Mouse (Mus musculus) G1E (cell line): ENCODE data around the gene Plcxd2. TPM values are rescaled to one million over a fixed set of nuclear protein-coding genes. Genes with fewer than 3 reads are reported as not detected.

Experiments
- ATAC-seq: 2 replicates; pipeline ENCODE4 v1.8.0; 2016; ENCODE audit warnings: mild to moderate bottlenecking; ENCODE audit not compliant: insufficient number of reproducible peaks, poor library complexity, low FRiP score, severe bottlenecking; ENCODE audit errors: extremely low read depth
- DNase-seq: peaks from one replicate; pipeline ENCODE4 v3.0.0; 2012; ENCODE audit warnings: low spot score
- H3K27me3 ChIP-seq: 2 replicates; pipeline ENCODE4 v1.6.1; 2012; ENCODE audit warnings: mild to moderate bottlenecking, low read length, inconsistent platforms; ENCODE audit not compliant: insufficient read depth
- H3K36me3 ChIP-seq: replicated peaks from 2 replicates; pipeline ENCODE3; 2012; ENCODE audit warnings: mild to moderate bottlenecking, inconsistent platforms
- H3K4me1 ChIP-seq: 2 replicates; pipeline ENCODE4 v1.6.1; 2012; ENCODE audit warnings: low read depth, low read length, inconsistent platforms, mixed read lengths; ENCODE audit not compliant: insufficient read depth
- H3K4me3 ChIP-seq: 2 replicates; pipeline ENCODE4 v1.5.1; 2012; ENCODE audit warnings: low read depth, mild to moderate bottlenecking, inconsistent platforms, low read length, moderate library complexity, mixed read lengths
- H3K9me3 ChIP-seq: replicated peaks from 2 replicates; pipeline ENCODE4 v1.6.1; 2012; ENCODE audit warnings: inconsistent platforms
- CTCF ChIP-seq: IDR thresholded peaks from 2 replicates; pipeline ENCODE4 v1.5.1; 2012; ENCODE audit warnings: low read depth, low read length, inconsistent platforms, mixed read lengths
- GATA1 ChIP-seq: IDR thresholded peaks from 2 replicates; pipeline ENCODE4 v1.6.1; 2012; ENCODE audit warnings: borderline replicate concordance, low read length, inconsistent platforms, mixed read lengths
- GATA2 ChIP-seq: IDR thresholded peaks from 2 replicates; pipeline ENCODE4 v1.6.1; 2012; ENCODE audit warnings: low read depth, low read length, inconsistent platforms, borderline replicate concordance
- POLR2AphosphoS5 ChIP-seq: IDR thresholded peaks from 2 replicates; pipeline ENCODE4 v1.6.1; 2012; ENCODE audit warnings: low read depth, low read length, inconsistent platforms; ENCODE audit not compliant: insufficient replicate concordance
- TAL1 ChIP-seq: conservative IDR thresholded peaks from 2 replicates; pipeline ENCODE4 v1.6.1; 2012; ENCODE audit warnings: low read depth, low read length, inconsistent platforms, mixed read lengths
- polyA plus RNA-seq: library from polyadenylated mRNA; stranded (reverse); fragments of >175 nt; gene quantifications from 2 replicates; pipeline ENCODE4 v1.2.3, GENCODE M21; 2012
- total RNA-seq, 2 experiments: library from RNA; stranded (forward) in 1 of 2; stranded (reverse) in 1 of 2; fragments of 200-1000 nt in 1 of 2; fragments of >200 nt in 1 of 2; fragmentation: Nextera tagmentation in 1 of 2; gene quantifications; 2 replicates each; pipeline ENCODE4 v1.2.3; 2014 to 2017

The Plcxd2 gene
- total and polyA plus RNA-seq, 3 experiments: 0.11 TPM; not detected in 2

DNA sequence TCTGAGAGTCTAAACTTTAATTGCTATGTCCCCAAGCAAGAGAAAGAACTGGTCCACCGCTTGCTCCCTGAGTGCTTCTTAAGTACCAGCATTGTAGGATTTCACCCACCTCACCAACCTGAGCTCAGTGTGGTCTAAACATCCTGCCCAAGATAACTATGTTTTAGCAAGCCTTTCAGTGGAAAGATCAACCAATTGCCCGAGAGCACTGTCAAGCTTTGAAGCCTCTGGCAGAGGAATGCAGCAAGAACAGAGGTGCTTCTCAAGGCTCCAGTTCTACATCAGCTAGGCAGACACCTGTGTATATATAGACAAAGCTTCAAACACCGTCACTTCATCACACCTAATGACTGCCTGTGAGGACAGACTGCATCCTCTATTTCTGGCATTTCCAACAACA lies 1.3 kb downstream of the Plcxd2 start:
- H3K4me3 ChIP-seq: no peak overlapping the region
- no peaks in the 10 kb centered on the region for H3K4me1 ChIP-seq
- no peaks in the 10 kb centered on the region for H3K27me3 ChIP-seq
- ATAC-seq (no peak), DNase-seq (no peak)
- no peak for TF ChIP-seq POLR2AphosphoS5
- TF ChIP-seq CTCF: no peak
- no peak for TF ChIP-seq GATA2
- TF ChIP-seq TAL1: no peak
- no peak for TF ChIP-seq GATA1
- H3K9me3 ChIP-seq: peaks cover 33% of the 10 kb centered on the region
- no peaks in the 10 kb centered on the region for H3K36me3 ChIP-seq

DNA sequence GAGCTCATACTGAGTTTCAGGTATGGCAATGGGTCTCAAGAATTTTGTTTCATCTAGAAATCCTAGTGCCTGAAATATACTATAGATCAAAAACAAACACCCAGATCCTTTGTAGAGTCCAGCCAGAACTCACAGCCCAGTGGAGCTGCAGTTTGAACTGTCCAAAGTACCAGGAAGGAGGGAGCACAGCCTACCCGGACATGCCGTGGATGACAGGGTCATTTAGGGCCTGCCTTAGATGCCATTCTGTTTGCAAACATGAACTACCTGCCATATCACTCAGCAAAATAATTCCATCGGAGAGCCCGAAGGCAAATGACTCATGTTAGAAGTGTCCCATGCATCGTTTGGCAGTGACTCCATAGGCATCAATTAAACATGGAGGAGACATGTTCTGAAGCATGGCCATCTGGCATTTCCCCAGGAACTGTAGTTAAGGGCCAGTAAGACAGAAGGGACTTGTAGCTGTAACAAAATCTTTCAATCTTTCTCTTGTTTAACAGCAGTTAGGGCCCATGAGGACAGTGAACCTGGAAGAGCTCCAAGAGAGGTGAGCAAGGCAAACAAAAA lies 1.9 kb downstream of the Plcxd2 start:
- ATAC-seq: no peak
- Histone ChIP-seq H3K36me3 (no peaks in the 10 kb centered on the region), H3K27me3 (no peaks in the 10 kb centered on the region), H3K9me3 (peaks cover 37% of the 10 kb centered on the region), H3K4me1 (no peaks in the 10 kb centered on the region), H3K4me3 (no peak overlapping the region)
- TF ChIP-seq TAL1 (no peak), GATA1 (no peak), CTCF (no peak), POLR2AphosphoS5 (no peak), GATA2 (no peak)
- DNase-seq: no peak

DNA sequence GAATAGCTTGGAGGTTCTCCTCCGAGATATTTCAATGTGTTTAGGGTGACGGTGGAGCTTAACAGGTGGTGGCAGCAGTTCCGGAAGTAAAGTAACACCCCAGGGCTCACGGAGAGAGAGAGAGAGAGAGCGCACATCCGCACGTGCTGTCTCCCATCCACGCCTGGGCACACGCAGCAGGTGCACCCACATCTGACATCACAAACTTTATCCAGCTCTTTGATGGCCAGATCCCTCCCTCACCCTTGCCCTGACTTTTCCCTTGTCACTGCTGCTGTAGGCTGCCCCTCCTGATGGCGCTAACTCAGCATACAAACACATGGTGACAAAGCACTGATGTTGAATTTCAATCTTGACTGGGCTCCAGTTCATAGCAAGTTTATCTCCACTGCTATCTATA lies 3.8 kb downstream of the Plcxd2 start:
- Histone ChIP-seq H3K36me3 (no peaks in the 10 kb centered on the region), H3K27me3 (no peaks in the 10 kb centered on the region), H3K4me1 (no peaks in the 10 kb centered on the region), H3K4me3 (no peak overlapping the region), H3K9me3 (peaks cover 37% of the 10 kb centered on the region)
- TF ChIP-seq CTCF: no peak
- ATAC-seq (no peak), DNase-seq (no peak)

GRCm38 (mm10) chr16:46001550-46002166 lies 8.4 kb downstream of the Plcxd2 start:
- TF ChIP-seq TAL1 (no peak), CTCF (no peak), GATA1 (no peak), GATA2 (no peak), POLR2AphosphoS5 (no peak)
- ATAC-seq (no peak), DNase-seq (no peak)
- Histone ChIP-seq H3K4me1 (no peaks in the 10 kb centered on the region), H3K9me3 (peaks cover 27% of the 10 kb centered on the region), H3K36me3 (no peaks in the 10 kb centered on the region), H3K4me3 (no peak overlapping the region), H3K27me3 (no peaks in the 10 kb centered on the region)

- Histone ChIP-seq H3K9me3 (peaks cover 25% of the 10 kb centered on the region), H3K36me3 (no peaks in the 10 kb centered on the region), H3K27me3 (no peaks in the 10 kb centered on the region), H3K4me3 (no peak overlapping the region), H3K4me1 (no peaks in the 10 kb centered on the region)
- ATAC-seq (no peak), DNase-seq (no peak)
- TF ChIP-seq CTCF: no peak
- no peak for TF ChIP-seq GATA1
- TF ChIP-seq POLR2AphosphoS5: no peak
- TF ChIP-seq TAL1: no peak
- TF ChIP-seq GATA2: no peak
Measured at GRCm38 (mm10) chr16:46000976-46001375, 9.0 kb downstream of the Plcxd2 start.

- Histone ChIP-seq H3K27me3 (no peaks in the 10 kb centered on the region), H3K36me3 (no peaks in the 10 kb centered on the region), H3K9me3 (peaks cover 21% of the 10 kb centered on the region), H3K4me1 (no peaks in the 10 kb centered on the region), H3K4me3 (no peak overlapping the region)
- DNase-seq (no peak), ATAC-seq (no peak)
- TF ChIP-seq CTCF: no peak
- TF ChIP-seq GATA2: no peak
- TF ChIP-seq GATA1: no peak
- TF ChIP-seq TAL1: no peak
- no peak for TF ChIP-seq POLR2AphosphoS5
Measured at GRCm38 (mm10) chr16:45999374-46000191, 10.4 kb downstream of the Plcxd2 start.
